ENCODE assay signal across 8 mouse cellular contexts in the genomic region with DNA sequence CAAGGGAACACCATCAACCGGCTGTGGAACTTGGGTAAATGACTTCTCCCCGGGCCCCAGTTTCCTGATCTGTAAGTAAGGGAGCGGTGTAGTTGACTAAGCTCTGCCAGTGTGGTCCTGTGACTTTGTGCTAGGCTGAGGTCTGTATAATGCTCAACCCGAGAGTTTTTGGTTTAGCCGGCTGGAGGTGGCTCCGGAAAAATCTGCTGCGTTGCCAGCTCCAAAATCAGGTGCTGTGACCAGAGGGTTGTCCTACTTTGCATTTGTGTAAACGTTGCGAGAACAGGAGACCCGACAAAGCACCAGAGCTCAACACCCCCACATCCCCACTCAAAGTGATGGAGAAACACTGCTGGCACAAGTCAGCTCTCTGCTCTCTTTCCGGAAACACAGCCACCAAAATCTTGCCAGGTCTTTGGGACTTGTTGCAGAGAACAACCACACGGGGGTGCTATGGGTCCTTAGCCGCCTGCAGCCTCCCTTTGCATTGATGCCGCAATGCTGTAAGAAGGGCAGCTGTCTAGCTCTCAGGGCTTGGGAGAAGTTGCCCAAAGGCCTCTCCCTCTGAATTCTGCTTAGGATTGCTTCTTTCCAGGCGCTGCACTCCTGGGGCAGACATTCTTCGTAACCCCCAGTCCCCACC.
DNase-seq lines count a peak whose midpoint lies in the region; ATAC-seq lines count a peak whose summit lies in the region.

No protein-coding gene starts in this region.

- H3K27me3 ChIP-seq in forebrain, embryonic 10.5 days (ENCODE audit: poor library complexity, severe bottlenecking), result no peaks in the 10 kb centered on the region
- H3K27me3 ChIP-seq in lung, embryonic 16.5 days (ENCODE audit: control insufficient read depth, insufficient read depth, low read depth, low read length), result no peaks in the 10 kb centered on the region

- DNase-seq in ES-CJ7 (ENCODE audit: low read depth, low spot score), result peak; percentile 83
- DNase-seq in brain, adult 2 months (ENCODE audit: low read depth, low spot score), result peak; percentile 96
- peak; percentile 79 for DNase-seq in forebrain, embryonic 10.5 days (ENCODE audit: extremely low spot score, low spot score)
- DNase-seq in heart, postnatal 10 days, result peak; percentile 90 to 92
- peak; percentile 79 to 95 for DNase-seq in layer of hippocampus, adult 18-20 months (ENCODE audit: low spot score in 2 of 2)
- DNase-seq in ovary, adult 18-20 months (ENCODE audit: low spot score), result peak; percentile 64
- DNase-seq in thymus, postnatal 14 days, result peak; percentile 78

- intact Hi-C loops in heart, postnatal 10 days (cut with DNase I), result loop anchor here (1.0 to 2.0 kb wide), 3 partner anchors 40 to 155 kb away; no protein-coding TSS in a partner anchor

- no peak overlapping the region for H3K4me2 ChIP-seq in lung, embryonic 16.5 days (ENCODE audit: low read depth, low read length)

- H3K36me3 ChIP-seq in forebrain, embryonic 10.5 days (replicated peaks), result no peaks in the 10 kb centered on the region
- no peaks in the 10 kb centered on the region for H3K36me3 ChIP-seq in lung, embryonic 16.5 days (ENCODE audit: control insufficient read depth, insufficient read depth, low read length)

- H3K4me3 ChIP-seq in forebrain, embryonic 10.5 days, result no peak overlapping the region
- no peak overlapping the region for H3K4me3 ChIP-seq in lung, embryonic 16.5 days (ENCODE audit: low read length)

- no peaks in the 10 kb centered on the region for H3K9me3 ChIP-seq in forebrain, embryonic 10.5 days
- no peaks in the 10 kb centered on the region for H3K9me3 ChIP-seq in lung, embryonic 16.5 days (ENCODE audit: control insufficient read depth, low read length)

- peaks cover 57% of the 10 kb centered on the region for H3K4me1 ChIP-seq in forebrain, embryonic 10.5 days
- peaks cover 32% of the 10 kb centered on the region for H3K4me1 ChIP-seq in lung, embryonic 16.5 days (replicated peaks; ENCODE audit: control insufficient read depth, insufficient read depth, low read length)

- 0 out of 2 replicates have a peak overlapping the region, but pooled peaks have one; percentile 44 for H3K27ac ChIP-seq in forebrain, embryonic 10.5 days
- no peak overlapping the region for H3K27ac ChIP-seq in lung, embryonic 16.5 days (ENCODE audit: low read length)

- WGBS in forebrain, embryonic 10.5 days, result 43% methylated on average over 16 of the region's 16 CpGs
- WGBS in lung, embryonic 16.5 days, result 44% methylated on average over 16 of the region's 16 CpGs

- peak; percentile 31 for ATAC-seq in lung, embryonic 16.5 days (ENCODE audit: low read depth)

- H3K9ac ChIP-seq in lung, embryonic 16.5 days (ENCODE audit: low read length), result no peak overlapping the region
